Mouse (Mus musculus) ES-E14 (cell line): ENCODE measurements around the gene Mum1.

ENCODE experiments used
- HCFC1 ChIP-seq: IDR thresholded peaks from 2 replicates; pipeline ENCODE4 v1.6.1; 2012; ENCODE audit warnings: low read length, inconsistent platforms, borderline replicate concordance; ENCODE audit not compliant: insufficient read depth
- MAFK ChIP-seq: IDR thresholded peaks from 2 replicates; pipeline ENCODE4 v1.6.1; 2014; ENCODE audit warnings: mild to moderate bottlenecking, low read depth, low read length, inconsistent platforms; ENCODE audit not compliant: insufficient read depth
- ZNF384 ChIP-seq: IDR thresholded peaks from 2 replicates; pipeline ENCODE4 v1.6.1; 2012; ENCODE audit warnings: low read depth, low read length, inconsistent platforms

- no peak for TF ChIP-seq MAFK
- TF ChIP-seq HCFC1 = no peak
- TF ChIP-seq ZNF384 = no peak
Measured at GRCm38 (mm10) chr10:80208841-80209371, 17.3 kb upstream of the Mum1 start.
